ENCODE assay signal across 16 mouse cellular contexts in the genomic region with DNA sequence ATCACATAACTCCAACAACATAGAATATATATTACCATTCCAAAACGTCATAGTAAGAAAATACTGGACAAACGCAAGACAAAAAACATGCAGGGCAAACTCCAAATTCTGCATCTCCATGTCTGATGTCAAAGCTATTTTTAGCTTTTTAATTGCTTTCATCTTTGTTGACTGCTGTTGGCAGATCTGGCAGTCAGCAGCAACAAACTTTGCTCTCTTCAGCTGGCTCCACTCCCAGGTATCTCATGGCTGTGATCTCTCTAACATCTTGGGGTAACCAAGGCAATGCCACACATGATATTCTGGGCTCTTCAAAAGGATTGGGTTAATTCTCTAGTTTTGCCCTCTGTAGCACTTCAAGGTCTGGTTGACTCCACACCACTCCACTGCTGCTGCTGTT.
"Had no signal": no experiment of that assay in that cellular context is flagged by ENCODE, and none has a peak within 500 bp of the region (broad histone marks: within the 10 kb centered on the region; RNA-seq: fewer than 3 reads in every experiment).

No protein-coding gene starts in this region.

- H3K4me3 ChIP-seq: layer of hippocampus, adult 2 months; limb, embryonic 10.5 days; limb, embryonic 13.5 days; midbrain, embryonic 12.5 days; midbrain, embryonic 15.5 days had no signal

- H3K4me1 ChIP-seq: limb, embryonic 10.5 days; limb, embryonic 13.5 days; midbrain, embryonic 12.5 days; midbrain, embryonic 15.5 days had no signal

- H3K36me3 ChIP-seq: limb, embryonic 10.5 days; limb, embryonic 13.5 days; midbrain, embryonic 12.5 days; midbrain, embryonic 15.5 days had no signal

- H3K9ac ChIP-seq: limb, embryonic 13.5 days; liver, embryonic 14.5 days; liver, postnatal 0 days; lung, embryonic 14.5 days; midbrain, embryonic 12.5 days; midbrain, embryonic 15.5 days had no signal

- DNase-seq: layer of hippocampus, adult 9-11 months; liver; liver, postnatal 0 days; lung, embryonic 14.5 days; thymus, adult 18-20 months; thymus, postnatal 36 days had no signal

- ATAC-seq: inflammation-experienced regulatory T-cells, adult 6 months; intestine, embryonic 16.5 days; liver, postnatal 0 days; lung, postnatal 0 days; midbrain, embryonic 15.5 days had no signal

- H3K27me3 ChIP-seq: limb, embryonic 13.5 days; midbrain, embryonic 12.5 days; midbrain, embryonic 15.5 days had no signal

- H3K9me3 ChIP-seq: limb, embryonic 10.5 days; limb, embryonic 13.5 days; midbrain, embryonic 12.5 days; midbrain, embryonic 15.5 days had no signal

- H3K4me2 ChIP-seq: limb, embryonic 13.5 days; lung, embryonic 14.5 days; midbrain, embryonic 12.5 days; midbrain, embryonic 15.5 days had no signal

- H3K27ac ChIP-seq: layer of hippocampus, adult 2 months; limb, embryonic 10.5 days; limb, embryonic 13.5 days; liver, embryonic 14.5 days; macrophage; midbrain, embryonic 12.5 days; midbrain, embryonic 15.5 days had no signal
